Mouse (Mus musculus) heart, postnatal 4 days (tissue): Measurements from ENCODE around the gene Fktn. TPM values are rescaled to one million over a fixed set of nuclear protein-coding genes. Genes with fewer than 3 reads are reported as not detected.
A peak's percentile ranks its signal among the peaks of the same experiment; 100 is the strongest.
"Not testable (repeated sequence)": the region's sequence is repeated elsewhere in the genome, so short reads cannot be mapped to it uniquely, and the experiment has no call there.

Experiments
- DNase-seq: peaks from one replicate; pipeline ENCODE4 v3.0.0; 2021
- total RNA-seq, 2 experiments: library from RNA; stranded (reverse); gene quantifications; 2 replicates each; pipeline ENCODE4 v1.2.3; 2021

Fktn gene
- total RNA-seq, 2 experiments from 2014 or later, result 12.4 to 13.5 TPM

DNA sequence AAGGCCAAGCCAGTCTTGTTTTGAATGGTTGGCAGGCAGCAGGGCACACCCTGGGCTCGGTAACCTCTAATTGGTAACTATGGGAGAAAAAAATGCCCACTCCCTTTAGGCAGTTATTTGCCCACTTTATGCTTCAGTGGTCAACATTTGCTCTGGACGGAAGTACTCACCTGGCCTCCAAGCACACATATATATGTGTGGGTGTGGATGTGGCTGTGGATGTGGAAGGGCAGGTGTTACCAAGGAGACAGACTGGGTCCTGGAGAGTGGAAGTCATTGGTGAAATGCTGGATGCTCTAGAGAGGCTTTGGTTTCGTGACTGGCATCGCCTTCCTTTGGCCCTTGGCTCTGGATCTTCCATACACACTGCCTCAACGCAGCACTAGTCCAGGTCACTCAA lies 58.2 kb downstream of the Fktn start:
- DNase-seq, result no peak

DNA sequence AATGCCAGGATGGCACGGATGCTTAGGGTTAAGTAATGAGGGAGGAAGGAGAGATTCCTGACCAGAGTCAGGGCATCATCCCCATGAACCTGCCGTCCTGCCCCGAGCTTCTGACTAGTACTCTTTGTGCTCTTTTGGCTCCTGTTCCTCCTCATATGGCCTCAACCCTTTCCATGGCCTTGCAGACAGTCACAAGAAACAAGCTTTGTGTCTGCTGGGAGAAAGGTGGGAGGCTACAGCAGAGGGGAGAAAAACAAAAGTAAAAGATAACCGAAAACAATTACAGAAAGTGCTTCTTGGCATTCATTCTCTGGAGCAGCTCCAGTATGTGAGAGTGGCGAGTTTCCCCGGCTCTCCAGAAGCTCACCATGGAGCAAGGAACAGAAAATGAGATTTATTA lies 60.1 kb downstream of the Fktn start:
- DNase-seq, result no peak

DNA sequence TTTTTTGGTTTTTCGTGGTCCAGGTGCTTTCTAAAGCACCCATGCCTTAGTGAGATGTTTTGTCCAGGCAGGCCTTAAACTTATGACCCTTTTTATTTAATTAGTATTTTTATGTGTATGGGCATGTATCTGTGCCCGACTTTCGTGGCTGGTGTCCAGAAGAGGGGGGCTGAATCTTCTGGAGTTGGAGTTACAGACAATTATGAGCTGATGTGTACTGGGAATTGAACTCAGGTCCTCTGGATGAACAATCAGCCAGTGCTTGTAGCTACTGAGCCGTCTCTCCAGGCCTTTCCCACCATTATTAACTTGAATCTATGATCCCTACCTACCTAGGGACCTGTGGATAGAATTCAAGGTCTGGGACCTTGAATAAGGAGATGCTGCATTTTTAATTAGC lies 67.6 kb downstream of the Fktn start:
- no peak for DNase-seq

DNA sequence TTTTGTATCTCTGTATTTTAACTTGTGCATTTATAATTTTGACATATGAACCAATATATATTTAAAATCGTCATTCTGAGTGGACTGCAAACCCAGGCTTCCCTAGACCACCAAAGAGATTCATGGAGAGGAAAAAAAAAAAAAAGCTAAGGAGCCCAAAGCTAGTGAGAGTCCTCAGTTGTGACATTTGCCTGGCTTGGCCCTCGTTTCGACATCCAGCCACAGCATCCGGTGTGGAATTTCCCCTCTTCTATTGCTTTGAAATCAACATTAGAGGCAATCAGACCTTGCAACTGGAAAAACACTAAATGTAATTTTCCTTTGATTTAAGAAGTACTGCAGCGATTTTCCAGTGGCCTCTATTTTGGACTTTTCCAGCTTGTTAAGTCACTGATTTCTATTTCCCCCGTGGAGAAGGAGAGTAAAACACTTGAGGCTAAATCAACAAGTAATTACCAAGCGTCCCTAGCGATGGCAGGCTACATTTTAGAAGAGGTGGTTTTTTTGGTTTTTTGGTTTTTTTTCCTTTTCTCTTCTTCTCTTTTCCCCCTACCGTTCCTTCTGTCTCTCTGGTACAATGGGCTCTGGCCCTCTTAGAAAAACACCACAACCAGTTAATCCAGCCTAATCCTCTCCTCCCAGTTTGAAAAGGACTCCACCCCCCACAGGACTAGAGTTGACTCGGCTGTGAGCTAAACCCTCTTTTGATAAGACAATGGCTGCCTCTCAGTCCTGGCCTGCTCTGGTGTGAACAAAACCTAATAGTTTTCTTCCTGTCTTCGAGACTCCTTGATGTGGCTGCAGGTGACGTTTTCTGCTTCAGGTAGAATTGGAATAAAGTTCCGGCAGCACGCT lies 68.6 kb downstream of the Fktn start:
- no peak for DNase-seq

DNA sequence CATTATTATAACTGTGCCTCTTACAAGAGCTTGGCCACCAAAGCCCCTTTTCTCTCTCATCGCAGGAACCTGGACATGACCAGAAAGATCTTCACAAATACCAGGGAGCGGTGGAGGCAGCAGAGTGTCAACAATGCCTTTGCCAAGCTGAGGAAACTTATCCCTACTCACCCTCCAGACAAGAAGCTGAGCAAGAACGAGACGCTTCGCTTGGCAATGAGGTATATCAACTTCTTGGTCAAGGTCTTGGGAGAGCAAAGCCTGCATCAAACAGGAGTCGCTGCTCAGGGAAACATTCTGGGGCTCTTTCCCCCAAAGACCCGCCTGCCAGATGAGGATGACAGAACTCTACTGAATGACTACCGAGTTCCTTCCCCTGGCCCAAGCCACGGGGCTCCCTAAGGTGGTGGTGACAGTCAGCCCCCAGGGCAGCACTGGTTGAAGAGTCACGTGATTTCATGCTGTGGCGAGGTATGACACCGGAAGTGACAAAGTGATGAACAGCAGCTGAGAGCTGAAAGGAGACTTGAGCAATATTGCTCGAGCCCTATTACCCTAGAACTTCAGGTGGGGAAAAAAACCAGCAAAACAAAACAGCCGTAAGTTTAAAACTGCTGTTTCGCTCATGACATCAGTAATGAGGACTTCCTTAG lies 72.1 kb downstream of the Fktn start:
- DNase-seq, result no peak

DNA sequence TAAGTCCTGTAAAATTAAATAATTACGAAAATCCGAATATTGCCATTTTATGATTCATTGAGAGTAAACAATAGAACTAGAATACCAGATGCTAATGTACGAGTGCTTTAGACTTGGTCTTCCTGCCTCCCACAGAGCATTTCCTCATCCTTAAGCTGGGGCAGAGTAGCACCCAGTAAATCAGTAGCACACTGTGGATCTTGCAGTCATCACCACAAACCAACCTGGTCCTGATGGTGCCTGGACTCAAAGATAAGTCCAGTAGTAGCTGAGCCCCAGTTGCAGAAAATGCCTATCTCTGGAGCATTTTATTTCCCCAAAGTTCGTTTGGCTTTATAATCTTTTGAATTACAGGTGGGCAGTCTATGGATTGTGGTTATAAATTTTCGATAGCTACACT lies 73.1 kb downstream of the Fktn start:
- no peak for DNase-seq

DNA sequence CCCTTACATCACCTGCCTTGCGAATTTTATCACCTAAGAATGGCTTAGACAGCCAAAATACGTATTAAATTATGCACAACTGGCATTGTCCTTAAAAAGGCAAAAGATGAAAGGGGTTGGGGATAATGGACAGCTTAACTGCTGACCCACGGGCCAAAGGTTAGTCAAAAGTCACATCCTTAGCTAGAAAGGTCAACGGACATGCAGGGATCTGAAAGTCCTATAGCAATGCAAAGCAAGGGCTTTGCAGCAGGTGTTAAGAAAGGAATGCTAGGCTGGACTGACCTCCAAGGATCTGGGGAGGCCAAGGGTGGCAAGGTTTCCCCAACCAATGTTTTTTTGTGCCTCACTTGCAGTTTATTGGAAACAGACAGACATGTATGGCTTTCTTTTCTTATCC lies 75.5 kb downstream of the Fktn start:
- no peak for DNase-seq

DNA sequence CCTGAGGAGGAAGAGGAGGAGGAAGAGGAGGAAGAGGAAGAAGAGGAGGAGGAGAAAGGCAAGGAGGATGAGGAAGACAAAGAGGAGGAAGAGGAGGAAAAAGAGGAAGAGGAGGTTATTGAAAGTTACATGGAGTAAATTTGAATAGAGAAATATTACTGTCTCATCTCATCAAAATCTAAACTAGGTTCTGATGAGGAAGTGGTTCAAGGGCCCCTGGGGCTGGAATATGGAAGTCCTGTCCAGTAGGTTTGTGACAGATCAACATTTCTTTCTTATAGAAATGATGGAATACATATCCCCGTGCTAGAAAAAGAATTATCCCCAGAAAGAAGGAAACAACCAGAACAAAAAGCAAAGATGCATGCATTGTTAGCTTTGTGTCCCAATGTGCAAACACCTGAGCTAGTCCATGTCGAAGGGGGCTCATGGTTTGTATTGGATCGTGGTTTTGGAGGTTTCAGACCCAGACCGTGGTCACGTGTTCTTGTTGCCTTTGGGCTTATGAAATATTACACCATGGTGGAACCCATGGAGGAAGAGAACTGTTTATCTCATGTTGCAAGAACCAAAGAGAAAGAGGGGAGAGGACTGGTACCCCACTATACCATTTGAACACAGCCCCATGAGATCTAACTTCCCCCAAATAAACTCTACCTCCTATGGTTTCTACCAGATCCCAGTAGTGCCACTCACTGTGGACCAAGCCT lies 80.6 kb downstream of the Fktn start:
- DNase-seq, result no peak

DNA sequence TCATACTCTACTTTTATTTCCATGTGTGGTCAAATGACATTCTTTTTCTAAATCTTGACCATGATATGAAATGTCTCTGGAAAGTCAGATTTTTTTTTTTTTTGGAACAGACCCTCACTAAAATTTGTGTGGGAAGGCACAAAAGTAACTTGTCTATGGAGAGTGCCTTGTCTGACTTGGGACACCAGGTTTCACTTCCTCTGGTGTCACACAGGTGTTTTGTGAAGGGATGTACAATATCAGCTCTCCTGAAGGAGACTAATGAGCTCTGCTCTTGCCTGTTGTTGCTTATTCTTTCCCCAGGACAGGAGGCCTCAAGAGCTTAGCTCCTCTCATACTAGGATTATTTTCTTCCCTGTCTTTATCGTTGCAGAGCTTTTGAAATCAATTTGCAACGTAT lies 81.3 kb downstream of the Fktn start:
- DNase-seq, result no peak

DNA sequence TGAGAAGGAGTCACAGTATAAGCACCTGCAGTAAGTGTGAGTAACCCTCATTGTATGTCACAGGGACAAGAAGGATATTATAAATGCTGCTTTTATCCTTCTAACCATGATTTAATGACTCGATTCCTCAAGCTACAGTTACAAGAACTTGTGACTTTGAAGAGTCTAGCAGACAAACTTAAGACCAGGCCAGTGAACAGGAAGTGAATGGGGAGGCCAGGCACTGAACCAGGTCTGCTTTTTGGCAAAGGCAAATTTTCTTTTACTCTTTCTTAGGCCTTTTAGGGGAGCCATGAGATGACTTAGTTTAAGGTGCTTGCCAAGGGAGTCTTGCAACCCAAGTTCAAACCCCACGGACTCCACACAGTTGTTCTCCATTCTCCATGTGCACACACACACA lies 81.9 kb downstream of the Fktn start:
- DNase-seq, result no peak

DNA sequence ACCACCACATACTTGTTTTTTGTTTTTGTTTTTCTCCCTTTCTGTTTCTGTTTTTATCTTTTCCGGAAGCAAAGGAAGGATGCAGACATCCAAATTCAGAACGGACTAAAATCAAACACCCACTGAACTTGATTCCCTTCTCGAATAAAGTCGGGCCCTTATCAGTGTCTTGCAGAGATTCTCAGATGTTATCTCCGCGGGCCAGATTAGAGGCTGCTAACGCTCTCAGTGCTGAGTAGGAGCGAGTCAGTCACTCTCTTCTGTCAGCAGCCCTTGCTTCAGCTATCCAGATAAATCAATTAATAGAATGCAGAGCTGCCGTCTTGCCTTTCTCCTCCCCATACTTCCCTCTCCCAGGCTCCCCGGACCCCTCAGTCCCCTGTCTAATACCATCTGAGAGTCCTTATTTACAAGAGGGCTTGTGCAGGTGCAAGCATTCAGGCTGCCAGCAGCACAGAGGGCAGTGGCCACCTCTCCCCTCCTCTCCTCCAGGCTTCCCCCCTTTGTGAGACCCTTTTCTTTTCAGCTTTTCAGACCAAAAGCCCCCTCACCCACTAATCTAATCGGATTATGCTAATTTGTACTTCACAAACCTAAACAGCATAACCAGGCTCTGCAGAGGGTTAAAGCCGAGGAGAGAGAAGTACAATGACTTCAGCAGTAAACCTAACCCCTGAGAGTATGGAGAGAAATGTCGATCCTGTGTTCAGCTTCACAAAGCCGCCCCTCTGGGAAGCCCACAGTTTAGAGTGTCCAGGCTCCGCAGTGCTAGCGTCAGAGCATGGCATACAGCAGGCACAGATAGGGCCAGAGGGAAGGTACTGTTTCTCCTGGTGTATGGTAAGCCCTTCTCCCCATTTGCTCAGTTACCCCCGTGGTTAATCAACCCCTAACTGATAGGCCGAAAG lies 83.3 kb downstream of the Fktn start:
- DNase-seq, result no peak

DNA sequence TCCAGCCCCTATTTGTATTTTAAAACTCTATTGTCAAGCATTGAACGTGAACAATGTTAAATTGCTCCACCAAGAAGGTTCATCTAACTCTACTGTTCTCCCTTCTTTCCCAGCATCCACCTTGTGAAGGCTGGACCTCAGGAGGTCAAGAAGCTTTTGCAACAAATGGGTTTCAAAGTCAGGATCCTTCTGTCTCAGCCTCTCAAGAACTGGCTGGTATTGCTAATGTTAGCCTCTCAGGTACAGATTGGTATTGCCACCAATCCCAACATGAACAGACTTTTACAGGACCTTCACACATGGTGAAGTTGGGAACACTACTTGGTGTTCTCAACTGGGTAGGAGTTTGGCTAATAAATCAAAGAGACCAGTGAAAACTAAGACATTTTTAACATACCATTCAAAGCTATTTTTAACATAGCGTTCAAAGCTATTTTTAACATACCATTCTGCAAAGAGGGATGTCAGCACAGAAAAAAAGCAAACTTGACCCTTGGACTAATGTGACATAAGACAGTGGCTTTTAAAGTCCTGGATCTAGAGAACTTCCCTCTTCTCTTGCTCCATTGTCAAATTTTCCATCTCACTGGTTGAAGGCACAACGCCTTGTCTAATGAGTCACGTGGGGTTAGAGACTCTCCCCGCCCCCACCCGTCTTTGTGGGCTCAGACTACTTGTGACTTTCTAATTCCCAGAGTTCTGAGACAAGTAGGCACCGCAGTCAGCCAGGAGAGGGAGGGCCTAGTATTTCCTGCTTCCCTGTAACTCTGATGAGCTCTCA lies 85.3 kb downstream of the Fktn start:
- no peak for DNase-seq

DNA sequence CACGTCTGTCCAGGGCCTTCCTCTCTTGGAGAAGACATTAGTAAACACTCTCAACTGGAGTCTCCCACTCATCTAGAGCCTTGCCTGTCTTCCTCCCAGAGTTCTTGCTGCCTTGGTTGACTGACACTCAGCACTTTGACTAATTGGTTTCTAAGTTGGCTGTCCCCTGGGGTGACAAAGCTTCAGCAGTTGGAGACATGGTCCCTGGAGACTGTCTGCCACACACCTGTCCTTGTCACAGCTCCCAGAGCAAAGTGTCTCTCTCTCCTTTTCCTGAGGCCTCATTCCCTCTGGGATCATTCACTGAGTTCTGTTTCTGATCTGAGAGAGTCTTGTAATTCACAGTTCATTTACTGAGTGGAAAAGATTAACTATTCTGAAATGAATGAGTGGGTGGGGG lies 86.0 kb downstream of the Fktn start:
- no peak for DNase-seq

DNA sequence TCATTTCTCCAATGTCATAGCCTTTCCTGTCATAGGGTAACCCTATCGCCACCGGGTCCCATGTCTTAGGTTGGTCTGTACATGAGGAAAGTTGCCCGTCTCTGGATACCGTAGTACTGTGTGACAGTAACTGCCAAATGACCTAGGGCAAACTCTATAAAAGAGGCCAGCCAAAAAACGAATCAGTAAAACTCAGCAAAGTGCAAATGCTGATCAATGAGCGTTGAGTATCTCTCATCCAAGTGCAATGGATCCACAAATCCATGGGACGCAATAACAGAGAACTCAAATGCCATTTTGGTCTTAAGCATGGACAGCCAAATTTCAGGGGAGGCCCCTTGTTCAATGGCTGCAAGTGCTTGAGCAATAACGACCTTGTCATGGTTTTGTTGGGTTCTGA lies 89.9 kb downstream of the Fktn start:
- DNase-seq, result not testable (repeated sequence)

DNA sequence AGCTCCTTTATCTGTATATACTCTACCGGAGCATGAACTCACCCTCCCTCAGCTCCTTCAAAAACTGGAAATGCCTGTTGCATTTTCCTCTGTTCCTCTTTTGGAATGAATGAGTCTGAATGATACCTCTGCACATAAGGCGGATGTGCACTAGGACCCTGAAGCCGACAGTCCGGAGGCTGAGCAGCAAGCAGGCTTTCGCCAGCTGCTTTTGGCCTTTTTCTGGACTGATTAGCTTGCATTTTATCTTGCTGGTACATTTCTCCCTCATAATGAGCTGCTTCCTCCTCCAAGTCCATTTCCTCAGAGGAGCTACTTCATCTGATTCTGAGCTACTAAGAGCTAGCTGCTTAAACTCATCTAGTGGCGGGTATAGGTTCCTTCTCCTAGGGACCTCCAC lies 92.6 kb downstream of the Fktn start:
- DNase-seq, result not testable (repeated sequence)

DNA sequence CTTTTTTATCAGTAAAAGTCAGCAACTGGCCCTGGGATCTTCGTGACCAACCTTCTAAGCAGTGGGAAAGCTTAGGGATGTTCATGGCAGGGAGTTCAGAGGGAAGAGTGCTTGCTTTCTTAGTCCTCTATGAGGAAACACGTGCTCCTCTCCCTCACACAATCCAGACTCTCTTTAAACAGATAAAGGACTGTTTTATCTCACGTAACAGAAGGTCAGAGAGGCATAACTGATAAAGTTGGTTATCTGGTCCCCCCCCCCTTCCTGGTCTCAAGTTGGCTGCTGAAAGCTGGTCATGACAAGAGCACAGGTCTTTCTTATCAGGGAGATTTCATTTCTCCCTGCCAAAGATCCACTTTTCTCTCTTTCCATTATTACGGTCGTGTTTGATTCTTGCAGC lies 104.5 kb downstream of the Fktn start:
- no peak for DNase-seq

DNA sequence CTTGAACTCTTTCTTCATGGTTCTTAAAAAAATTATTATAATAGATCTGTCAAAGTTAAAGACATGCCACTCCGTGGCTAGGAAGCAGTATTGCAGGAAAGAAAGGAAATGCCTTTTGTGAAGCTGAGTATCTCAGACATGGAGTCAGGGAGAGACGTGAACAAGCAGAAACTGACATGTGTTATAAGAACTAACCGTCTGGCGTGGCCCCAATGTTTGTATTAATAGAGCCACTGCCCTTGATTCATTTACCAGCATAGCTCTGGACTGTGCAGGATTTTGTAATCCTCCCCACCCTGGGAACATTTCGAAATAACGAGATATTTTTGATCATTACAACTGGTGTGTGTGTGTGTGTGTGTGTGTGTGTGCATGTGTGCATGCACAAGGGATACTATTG lies 109.9 kb downstream of the Fktn start:
- no peak for DNase-seq

DNA sequence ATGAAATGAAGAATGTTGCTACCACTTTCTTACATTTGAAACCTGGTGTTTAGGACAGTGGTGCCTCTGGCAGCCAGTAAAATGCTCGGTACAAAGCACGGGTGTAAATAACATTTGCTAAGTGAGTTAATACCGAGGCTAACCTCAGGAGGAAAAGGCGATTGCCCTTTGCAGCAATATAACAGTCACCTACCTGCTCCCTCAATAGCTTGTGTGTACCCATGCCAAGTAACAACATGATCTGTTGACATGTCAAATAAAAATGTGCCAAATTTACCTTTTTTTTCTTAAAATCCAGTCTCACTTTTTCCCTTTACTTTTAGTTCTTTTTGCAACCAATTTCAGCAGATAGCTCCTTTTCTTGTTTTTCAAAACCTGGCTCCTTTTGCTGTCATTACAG lies 111.0 kb downstream of the Fktn start:
- DNase-seq, result no peak

DNA sequence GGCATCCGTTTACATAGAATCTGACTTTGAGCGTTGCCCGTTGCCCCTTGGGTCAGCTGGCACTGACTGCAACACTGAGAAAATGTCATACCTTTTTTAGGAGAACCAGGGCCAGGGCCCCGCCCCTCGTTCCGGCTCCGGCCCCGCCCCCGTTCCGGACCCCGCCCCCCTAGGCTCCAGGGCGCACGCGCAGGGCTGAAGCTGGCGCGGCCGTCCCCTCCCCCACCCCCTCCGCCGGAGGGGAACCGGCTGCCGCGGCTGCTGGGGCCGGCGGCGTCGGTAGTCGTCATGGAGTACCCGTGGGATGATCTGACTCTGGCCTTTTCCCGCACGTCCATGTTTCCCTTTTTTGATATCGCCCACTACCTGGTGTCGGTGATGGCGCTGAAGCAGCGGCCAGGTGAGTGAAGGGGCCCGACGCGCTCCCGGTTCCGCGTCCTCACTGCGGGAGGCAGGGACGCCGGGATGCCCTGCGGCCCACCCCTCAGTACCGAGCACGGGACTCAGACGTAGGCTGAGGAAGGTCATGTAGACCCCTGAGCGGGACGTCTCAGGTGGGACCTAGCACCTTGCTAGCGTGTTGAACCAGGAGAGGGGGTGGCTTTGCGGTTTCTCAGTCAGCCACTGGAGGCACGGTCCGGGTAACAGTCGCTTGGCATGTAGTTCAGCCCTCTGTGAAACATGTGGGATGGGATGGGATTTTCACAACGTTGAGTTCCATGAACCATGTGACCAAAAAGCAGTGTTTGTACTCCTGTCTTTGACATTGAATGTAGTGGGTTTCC lies 112.2 kb downstream of the Fktn start, which contains the start of gene Tmem38b:
Gene Tmem38b (plus strand): TSS at position 225 of the 785 bp plus-strand sequence.
- peak; percentile 87 for DNase-seq

DNA sequence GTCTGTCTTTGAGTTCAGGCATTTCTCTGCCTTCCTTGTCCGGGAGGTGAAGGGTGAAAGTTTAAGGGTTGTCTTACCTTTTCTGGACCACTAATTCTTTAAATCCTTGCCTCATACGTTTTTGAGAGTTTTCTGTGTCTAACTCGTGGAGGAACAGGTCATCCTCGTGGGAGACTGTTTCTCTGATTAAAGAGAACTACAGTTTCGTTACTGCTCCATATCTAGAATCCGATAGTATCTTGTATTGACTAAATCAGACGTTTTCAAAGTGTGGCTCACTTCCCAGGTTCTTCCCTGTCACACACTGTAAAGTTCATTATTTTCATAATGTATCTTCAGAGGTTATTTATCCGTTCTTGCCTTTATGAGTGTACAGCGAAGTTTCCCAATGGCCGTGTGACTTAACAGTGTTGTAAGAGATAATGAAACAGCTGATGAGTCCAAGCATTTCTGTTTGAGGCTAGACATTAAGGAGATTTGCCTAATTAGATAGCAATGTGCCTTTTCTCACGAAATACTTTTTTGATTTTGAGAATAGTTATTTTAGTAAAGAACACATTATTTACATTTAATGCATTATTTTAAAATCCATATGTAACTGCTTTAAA lies 112.9 kb downstream of the Fktn start:
- no peak for DNase-seq
